Mouse (Mus musculus) hindbrain, embryonic 13.5 days (tissue): ENCODE measurements at regions not wholly inside any gene's neighbourhood (a gene's known extent, or its start where the extent isn't known, plus 50 kb on each side); places are given as distances from the start of the nearest gene placed in this dataset.

ENCODE experiments used
- ATAC-seq: fragments of 200-750 bp; cut with Nextera tagmentation; 2 replicates; pipeline ENCODE4 v1.8.0; 2017; ENCODE audit warnings: moderate TSS enrichment; ENCODE audit not compliant: low FRiP score
- H3K27ac ChIP-seq: fragments of 300-500 bp; sonication (generic); 2 replicates; pipeline ENCODE4 v1.5.1; 2015; ENCODE audit warnings: inconsistent platforms, mild to moderate bottlenecking, moderate library complexity
- H3K27me3 ChIP-seq: fragments of 300-500 bp; sonication (generic); 2 replicates; pipeline ENCODE4 v1.6.1; 2015; ENCODE audit warnings: mild to moderate bottlenecking, inconsistent platforms
- H3K36me3 ChIP-seq: fragments of 300-500 bp; sonication (generic); 2 replicates; pipeline ENCODE4 v1.6.1; 2015; ENCODE audit warnings: mild to moderate bottlenecking, inconsistent platforms
- H3K4me1 ChIP-seq: fragments of 300-500 bp; sonication (generic); replicated peaks from 2 replicates; pipeline ENCODE4 v1.6.1; 2015; ENCODE audit warnings: inconsistent platforms
- H3K4me2 ChIP-seq: fragments of 300-500 bp; sonication (generic); 2 replicates; pipeline ENCODE4 v1.6.1; 2015; ENCODE audit warnings: inconsistent platforms, mild to moderate bottlenecking, moderate library complexity
- H3K4me3 ChIP-seq: fragments of 300-500 bp; sonication (generic); 2 replicates; pipeline ENCODE4 v1.5.1; 2015; ENCODE audit warnings: mild to moderate bottlenecking, inconsistent platforms
- H3K9ac ChIP-seq: fragments of 300-500 bp; sonication (generic); 2 replicates; pipeline ENCODE4 v1.6.1; 2015; ENCODE audit warnings: mild to moderate bottlenecking, inconsistent platforms
- H3K9me3 ChIP-seq: fragments of 300-500 bp; sonication (generic); 2 replicates; pipeline ENCODE4 v1.6.1; 2016; ENCODE audit warnings: inconsistent platforms
- WGBS: fragments of 180-500 bp; shearing (Covaris S2); methylation state at CpG from one replicate; pipeline ENCODE4 v1.1.7; 2015; 5-methylcytosine and 5-hydroxymethylcytosine counted together

- Histone ChIP-seq H3K27me3 (peaks cover 13% of the 10 kb centered on the region; the same call in 1 of the 2 replicates), H3K9me3 (no peaks in the 10 kb centered on the region; the same call in 1 of the 2 replicates), H3K4me2 (no peak overlapping the region), H3K36me3 (no peaks in the 10 kb centered on the region), H3K4me3 (no peak overlapping the region), H3K27ac (no peak overlapping the region), H3K4me1 (peaks cover 15% of the 10 kb centered on the region), H3K9ac (no peak overlapping the region)
- 47% methylated on average over 11 of the region's 11 CpGs for WGBS
- no peak for ATAC-seq
Observed at GRCm38 (mm10) chr3:149517537-149517936, 527.2 kb upstream of the Adgrl2 start.

GRCm38 (mm10) chr3:149509178-149509577 lies 518.8 kb upstream of the Adgrl2 start:
- H3K4me3 ChIP-seq = no peak overlapping the region
- H3K4me2 ChIP-seq = no peak overlapping the region
- H3K36me3 ChIP-seq = no peaks in the 10 kb centered on the region
- no peak for ATAC-seq
- WGBS = 89% methylated on average over 6 of the region's 6 CpGs
- no peak overlapping the region for H3K9ac ChIP-seq
- H3K27ac ChIP-seq = no peak overlapping the region
- H3K9me3 ChIP-seq = no peaks in the 10 kb centered on the region
- no peaks in the 10 kb centered on the region for H3K27me3 ChIP-seq
- H3K4me1 ChIP-seq = no peaks in the 10 kb centered on the region

- Histone ChIP-seq H3K9me3 (no peaks in the 10 kb centered on the region), H3K4me1 (no peaks in the 10 kb centered on the region), H3K9ac (no peak overlapping the region), H3K27me3 (no peaks in the 10 kb centered on the region), H3K27ac (no peak overlapping the region), H3K36me3 (no peaks in the 10 kb centered on the region), H3K4me2 (no peak overlapping the region), H3K4me3 (no peak overlapping the region)
- ATAC-seq = no peak
- WGBS = 94% methylated on average over 10 of the region's 10 CpGs
Observed at GRCm38 (mm10) chr3:149508671-149509070, 518.3 kb upstream of the Adgrl2 start.

- no peak overlapping the region for H3K4me2 ChIP-seq
- H3K4me1 ChIP-seq = no peaks in the 10 kb centered on the region
- WGBS = 89% methylated on average over 9 of the region's 9 CpGs
- H3K9ac ChIP-seq = no peak overlapping the region
- H3K36me3 ChIP-seq = no peaks in the 10 kb centered on the region
- no peak overlapping the region for H3K4me3 ChIP-seq
- H3K27ac ChIP-seq = no peak overlapping the region
- no peaks in the 10 kb centered on the region for H3K27me3 ChIP-seq
- ATAC-seq = no peak
- no peaks in the 10 kb centered on the region for H3K9me3 ChIP-seq
Observed at GRCm38 (mm10) chr3:149505692-149506091, 515.3 kb upstream of the Adgrl2 start.

- no peaks in the 10 kb centered on the region for H3K9me3 ChIP-seq
Observed at GRCm38 (mm10) chr3:149503992-149504391, 513.6 kb upstream of the Adgrl2 start.

GRCm38 (mm10) chr3:149500130-149500529 lies 509.8 kb upstream of the Adgrl2 start:
- ATAC-seq = no peak
- Histone ChIP-seq H3K4me2 (no peak overlapping the region), H3K36me3 (no peaks in the 10 kb centered on the region), H3K9ac (no peak overlapping the region), H3K27me3 (no peaks in the 10 kb centered on the region), H3K27ac (no peak overlapping the region), H3K9me3 (no peaks in the 10 kb centered on the region), H3K4me1 (no peaks in the 10 kb centered on the region), H3K4me3 (no peak overlapping the region)
- WGBS = 87% methylated on average over 3 of the region's 3 CpGs

More at GRCm38 (mm10) chr3:149503992-149504391, 513.6 kb upstream of the Adgrl2 start:
- no peak for ATAC-seq
- H3K4me2 ChIP-seq = no peak overlapping the region
- H3K36me3 ChIP-seq = no peaks in the 10 kb centered on the region
- no peaks in the 10 kb centered on the region for H3K4me1 ChIP-seq
- no peak overlapping the region for H3K9ac ChIP-seq
- no peak overlapping the region for H3K27ac ChIP-seq
- WGBS = 92% methylated on average over 2 of the region's 2 CpGs
- no peak overlapping the region for H3K4me3 ChIP-seq
- no peaks in the 10 kb centered on the region for H3K27me3 ChIP-seq

GRCm38 (mm10) chr3:149498765-149499164 lies 508.4 kb upstream of the Adgrl2 start:
- no peak overlapping the region for H3K4me2 ChIP-seq
- WGBS = 84% methylated on average over 1 of the region's 1 CpGs

GRCm38 (mm10) chr3:149496829-149497471 lies 506.6 kb upstream of the Adgrl2 start:
- Histone ChIP-seq H3K9ac (no peak overlapping the region), H3K27ac (no peak overlapping the region), H3K9me3 (no peaks in the 10 kb centered on the region), H3K36me3 (no peaks in the 10 kb centered on the region), H3K27me3 (no peaks in the 10 kb centered on the region), H3K4me2 (no peak overlapping the region), H3K4me1 (no peaks in the 10 kb centered on the region), H3K4me3 (no peak overlapping the region)
- no peak for ATAC-seq
- 84% methylated on average over 10 of the region's 10 CpGs for WGBS

More at GRCm38 (mm10) chr3:149498765-149499164, 508.4 kb upstream of the Adgrl2 start:
- ATAC-seq = no peak
- H3K4me1 ChIP-seq = no peaks in the 10 kb centered on the region
- H3K27me3 ChIP-seq = no peaks in the 10 kb centered on the region
- H3K4me3 ChIP-seq = no peak overlapping the region
- no peaks in the 10 kb centered on the region for H3K36me3 ChIP-seq
- H3K27ac ChIP-seq = no peak overlapping the region
- no peaks in the 10 kb centered on the region for H3K9me3 ChIP-seq
- no peak overlapping the region for H3K9ac ChIP-seq

GRCm38 (mm10) chr3:149496122-149496521 lies 505.8 kb upstream of the Adgrl2 start:
- ATAC-seq = no peak
- Histone ChIP-seq H3K27ac (no peak overlapping the region), H3K9ac (no peak overlapping the region), H3K36me3 (no peaks in the 10 kb centered on the region), H3K9me3 (no peaks in the 10 kb centered on the region), H3K4me1 (no peaks in the 10 kb centered on the region), H3K4me3 (no peak overlapping the region), H3K4me2 (no peak overlapping the region), H3K27me3 (no peaks in the 10 kb centered on the region)
- WGBS = 85% methylated on average over 2 of the region's 2 CpGs

GRCm38 (mm10) chr3:149488147-149488546 lies 497.8 kb upstream of the Adgrl2 start:
- no peak for ATAC-seq
- no peaks in the 10 kb centered on the region for H3K9me3 ChIP-seq
- H3K4me2 ChIP-seq = no peak overlapping the region
- WGBS = 89% methylated on average over 4 of the region's 4 CpGs
- no peak overlapping the region for H3K27ac ChIP-seq
- H3K9ac ChIP-seq = no peak overlapping the region
- no peaks in the 10 kb centered on the region for H3K4me1 ChIP-seq
- H3K4me3 ChIP-seq = no peak overlapping the region
- no peaks in the 10 kb centered on the region for H3K27me3 ChIP-seq
- no peaks in the 10 kb centered on the region for H3K36me3 ChIP-seq

GRCm38 (mm10) chr3:149485406-149485805 lies 495.1 kb upstream of the Adgrl2 start:
- Histone ChIP-seq H3K27me3 (no peaks in the 10 kb centered on the region), H3K9me3 (no peaks in the 10 kb centered on the region), H3K27ac (no peak overlapping the region), H3K36me3 (no peaks in the 10 kb centered on the region), H3K9ac (no peak overlapping the region), H3K4me2 (no peak overlapping the region), H3K4me3 (no peak overlapping the region), H3K4me1 (no peaks in the 10 kb centered on the region)
- 83% methylated on average over 4 of the region's 4 CpGs for WGBS
- ATAC-seq = no peak

- H3K4me2 ChIP-seq = no peak overlapping the region
- 60% methylated on average over 2 of the region's 2 CpGs for WGBS
- ATAC-seq = no peak
- H3K4me3 ChIP-seq = no peak overlapping the region
- no peak overlapping the region for H3K9ac ChIP-seq
- no peaks in the 10 kb centered on the region for H3K9me3 ChIP-seq
- H3K36me3 ChIP-seq = no peaks in the 10 kb centered on the region
- H3K27me3 ChIP-seq = no peaks in the 10 kb centered on the region
- no peak overlapping the region for H3K27ac ChIP-seq
- no peaks in the 10 kb centered on the region for H3K4me1 ChIP-seq
Observed at GRCm38 (mm10) chr3:149484319-149484718, 494.0 kb upstream of the Adgrl2 start.

GRCm38 (mm10) chr3:149476151-149476550 lies 485.8 kb upstream of the Adgrl2 start:
- Histone ChIP-seq H3K27me3 (no peaks in the 10 kb centered on the region), H3K4me3 (no peak overlapping the region), H3K36me3 (no peaks in the 10 kb centered on the region), H3K9me3 (no peaks in the 10 kb centered on the region), H3K27ac (no peak overlapping the region), H3K4me1 (no peaks in the 10 kb centered on the region), H3K4me2 (no peak overlapping the region), H3K9ac (no peak overlapping the region)
- 87% methylated on average over 2 of the region's 2 CpGs for WGBS
- ATAC-seq = no peak
